Mouse (Mus musculus) kidney, postnatal 10 days (tissue): ENCODE data around the gene Epo.

Experiments
- DNase-seq: peaks from one replicate; pipeline ENCODE4 v3.0.0; 2021; ENCODE audit warnings: mixed read lengths

Gene Epo

DNA sequence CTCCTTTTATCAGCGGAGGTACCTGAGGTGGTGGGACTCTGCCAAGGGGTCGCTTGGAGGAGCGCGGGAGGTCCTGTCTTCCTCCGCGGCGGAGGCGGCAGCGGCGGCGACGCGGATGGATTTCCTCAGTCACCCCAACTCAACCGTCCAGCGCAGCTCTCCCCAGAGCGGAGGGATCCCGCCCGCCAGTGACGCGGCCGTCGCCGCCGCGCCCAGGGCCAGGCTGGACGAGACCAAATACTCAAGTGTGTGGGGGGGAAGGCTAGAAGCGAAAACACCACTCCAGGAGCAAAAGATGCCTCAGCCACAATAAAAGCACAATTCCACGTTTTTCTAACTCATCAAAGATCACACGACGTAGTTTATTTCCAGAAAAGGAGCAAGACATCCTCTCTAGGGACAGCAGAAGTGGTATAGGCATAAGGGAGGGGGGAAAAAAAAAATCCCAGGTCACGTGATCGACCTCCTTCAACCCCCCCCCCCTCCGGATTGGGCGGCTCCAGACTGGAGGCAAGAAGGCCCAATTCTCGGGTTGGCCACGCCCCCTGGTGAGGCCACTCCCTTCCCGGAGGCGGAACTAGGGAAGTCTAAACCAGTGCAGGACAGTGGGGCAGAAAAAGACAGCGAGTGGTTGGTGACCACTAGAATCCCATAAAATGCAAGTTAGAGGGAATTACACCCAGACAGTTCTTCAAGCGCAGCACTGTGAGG, at the start of gene Epo, which contains the start of gene Gnb2:
Gene Epo, minus strand, starts transcription at position 126 of the 711 bp plus-strand sequence.
Gene Gnb2, minus strand, starts transcription at position 394 of the 711 bp plus-strand sequence.
- DNase-seq, result peak; percentile 100

GRCm38 (mm10) chr5:137582702-137583101, 49.7 kb upstream of the Epo start:
- no peak for DNase-seq

DNA sequence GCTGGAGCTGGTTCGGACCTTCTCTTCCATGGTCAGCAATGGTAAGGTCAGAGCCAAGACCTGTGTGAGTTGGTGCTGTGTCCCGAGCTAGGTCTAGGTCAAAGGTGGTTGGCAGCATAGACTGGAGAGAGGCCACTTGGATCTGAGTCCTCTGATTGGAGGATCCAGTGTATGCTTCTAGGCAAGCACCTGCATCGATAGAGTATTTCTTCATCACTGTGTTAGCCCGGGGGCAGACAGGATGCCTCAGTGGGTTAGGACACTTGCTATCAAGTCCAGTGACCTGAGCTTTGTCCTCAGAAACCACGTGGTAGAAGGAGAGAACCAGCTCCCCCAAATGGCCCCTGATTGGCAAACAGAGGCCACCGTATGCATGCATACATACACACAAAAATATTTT, 47.2 kb upstream of the Epo start:
- DNase-seq, result no peak

GRCm38 (mm10) chr5:137574470-137574901, 41.4 kb upstream of the Epo start:
- peak; percentile 55 for DNase-seq

DNA sequence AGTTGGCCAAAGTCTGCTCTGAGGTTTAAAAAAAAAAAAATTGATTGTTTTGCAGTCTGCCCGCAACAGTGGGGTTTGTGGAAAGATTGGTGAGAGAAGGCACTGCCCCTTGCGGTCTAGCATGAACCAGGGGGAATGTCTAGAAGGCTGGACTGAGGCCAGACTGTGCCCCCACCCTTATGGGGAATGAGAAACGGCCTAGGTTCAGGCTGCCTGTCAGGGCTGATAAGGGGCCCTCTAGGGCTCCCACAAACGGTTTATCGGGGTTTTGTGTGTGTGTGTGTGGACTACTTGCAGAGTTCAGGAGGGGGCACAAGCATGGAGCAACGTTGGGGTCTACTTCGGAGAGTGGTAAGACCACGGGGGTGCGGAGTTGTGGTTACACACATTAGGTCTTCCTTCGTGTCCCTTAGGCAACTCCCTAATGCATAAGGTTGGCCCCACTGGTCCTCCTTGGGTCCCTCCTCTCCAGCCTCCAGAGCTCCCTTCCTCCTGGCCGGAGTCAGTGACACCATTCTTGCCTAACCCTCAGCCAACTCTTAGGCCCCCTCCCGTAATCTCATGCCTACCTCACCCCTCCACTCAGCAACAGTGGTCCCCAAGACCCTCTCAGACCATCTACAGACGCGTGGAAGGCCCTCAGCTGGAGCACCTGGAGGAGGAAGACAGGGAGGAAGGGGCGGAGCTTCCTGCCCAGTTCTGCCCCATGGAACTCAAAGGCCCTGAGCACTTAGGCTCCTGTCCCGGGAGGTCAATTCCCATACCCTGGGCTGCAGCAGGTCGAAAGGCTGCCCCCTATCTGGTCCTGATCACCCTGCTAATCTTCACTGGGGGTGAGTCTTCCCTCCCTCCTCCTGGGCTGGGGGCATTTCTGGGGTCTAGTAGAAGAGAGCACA, 37.9 kb upstream of the Epo start:
- DNase-seq, result no peak

- DNase-seq, result no peak
These were observed 37.1 kb upstream of the Epo start for GRCm38 (mm10) chr5:137570181-137570580.

DNA sequence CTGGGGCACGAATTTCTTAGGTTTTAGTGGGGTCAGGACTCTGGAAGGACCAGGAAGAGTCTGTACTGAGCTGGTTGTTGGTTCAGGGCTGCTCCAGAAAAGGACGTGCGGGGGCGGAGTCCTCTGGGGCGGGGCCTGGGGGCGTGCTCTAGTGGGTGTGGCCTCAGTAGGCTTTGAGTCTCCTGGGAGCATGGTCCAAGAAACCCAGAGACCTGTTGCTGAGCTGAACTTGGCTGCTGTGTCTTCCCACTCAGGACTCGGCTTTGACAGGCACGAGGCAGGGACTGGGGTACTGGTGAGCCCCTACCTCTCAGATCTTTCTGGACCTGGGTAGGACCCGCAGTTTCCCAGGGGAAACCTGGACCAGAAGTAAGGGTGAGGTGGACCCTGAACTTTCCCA, 36.6 kb upstream of the Epo start, which contains the start of gene Tfr2:
Gene Tfr2, plus strand, starts transcription at position 176 of the 400 bp plus-strand sequence.
- peak; percentile 54 for DNase-seq

DNA sequence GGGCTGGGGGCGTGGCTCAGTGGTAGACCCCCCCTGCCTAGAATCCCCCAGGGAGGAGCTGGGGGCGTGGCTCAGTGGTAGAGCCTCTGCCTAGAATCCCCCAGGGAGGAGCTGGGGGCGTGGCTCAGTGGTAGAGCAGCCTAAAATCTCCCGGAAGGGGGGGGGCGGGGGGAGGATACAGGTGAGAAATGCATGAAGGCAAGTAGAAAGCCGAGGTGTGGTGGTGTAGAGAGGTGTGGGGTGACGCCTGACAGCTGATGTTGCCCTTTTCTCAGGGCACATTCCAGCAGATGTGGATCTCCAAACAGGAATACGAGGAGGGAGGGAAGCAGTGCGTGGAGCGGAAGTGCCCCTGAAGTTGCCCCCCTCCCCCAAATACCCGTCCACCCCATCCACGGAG, 36.0 kb upstream of the Epo start:
- no peak for DNase-seq

DNA sequence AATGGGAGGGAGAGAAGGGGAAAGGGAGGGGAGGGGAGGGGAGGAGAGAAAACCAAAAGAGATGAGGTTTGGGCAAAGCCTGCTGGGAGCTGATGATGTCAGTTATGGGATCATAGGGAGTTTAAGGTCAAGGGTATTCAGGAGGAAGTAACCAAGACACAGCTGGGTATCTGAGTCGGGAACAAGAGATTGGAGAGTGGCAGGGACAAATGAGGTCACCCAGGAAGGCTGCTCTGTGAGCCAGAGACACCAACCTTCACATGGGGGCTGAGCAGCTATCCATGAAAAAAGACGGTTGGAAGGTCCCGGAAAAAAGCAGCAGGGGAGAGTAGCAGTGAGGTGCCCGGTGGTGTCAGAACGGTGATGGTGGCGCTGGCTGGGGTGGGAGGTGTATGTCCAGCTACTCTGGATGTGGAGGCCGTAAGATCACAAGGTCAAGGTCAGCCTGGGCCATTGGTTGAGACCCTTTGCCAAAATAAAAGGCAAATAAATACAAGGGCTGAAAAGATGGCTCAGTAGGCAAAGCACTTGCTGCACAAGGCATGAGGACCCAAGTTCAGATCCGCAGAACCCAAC, 35.3 kb upstream of the Epo start:
- no peak for DNase-seq

- no peak for DNase-seq
These were observed 33.4 kb upstream of the Epo start for GRCm38 (mm10) chr5:137566416-137566815.

DNA sequence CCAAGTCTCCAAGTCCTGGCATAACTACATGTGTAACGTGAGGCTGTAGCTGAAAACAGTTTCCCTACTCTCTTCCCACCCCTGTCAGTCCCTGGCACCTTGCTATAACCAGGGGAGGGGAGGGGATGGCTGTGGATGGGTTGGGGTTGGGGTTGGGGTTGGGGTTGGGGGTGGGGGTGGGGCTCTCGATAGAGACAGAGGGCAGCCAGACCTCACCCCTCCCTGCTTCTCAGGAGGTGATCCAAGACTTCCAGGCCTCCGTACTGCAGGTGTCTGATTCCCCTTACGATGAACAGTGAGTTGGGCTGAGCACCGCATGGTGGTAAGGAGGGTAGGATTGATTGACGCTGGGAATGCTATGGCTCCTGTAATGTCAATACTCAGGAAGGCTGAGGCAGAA, 32.7 kb upstream of the Epo start:
- DNase-seq, result no peak

DNA sequence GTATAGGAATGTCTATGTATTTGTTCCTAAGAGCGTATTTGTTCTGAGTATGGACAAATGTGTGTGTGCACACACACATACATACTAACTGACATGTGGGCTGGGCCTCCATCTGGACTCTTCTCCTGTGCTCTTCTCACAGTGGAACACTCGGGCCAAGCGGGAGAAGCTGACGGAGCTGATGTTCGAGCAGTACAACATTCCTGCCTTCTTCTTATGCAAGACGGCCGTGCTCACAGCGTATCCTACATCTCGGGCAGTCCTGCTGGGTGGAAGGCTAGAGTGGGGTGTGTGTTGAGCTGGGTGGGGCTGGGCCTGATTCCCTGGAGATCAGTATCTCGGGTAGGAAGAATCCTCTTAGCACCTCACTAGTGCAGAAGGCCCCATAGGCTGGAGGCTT, 29.9 kb upstream of the Epo start:
- DNase-seq, result no peak

- no peak for DNase-seq
These were observed 28.5 kb upstream of the Epo start for GRCm38 (mm10) chr5:137561556-137561955.

- no peak for DNase-seq
These were observed 20.9 kb upstream of the Epo start for GRCm38 (mm10) chr5:137553898-137554297.

DNA sequence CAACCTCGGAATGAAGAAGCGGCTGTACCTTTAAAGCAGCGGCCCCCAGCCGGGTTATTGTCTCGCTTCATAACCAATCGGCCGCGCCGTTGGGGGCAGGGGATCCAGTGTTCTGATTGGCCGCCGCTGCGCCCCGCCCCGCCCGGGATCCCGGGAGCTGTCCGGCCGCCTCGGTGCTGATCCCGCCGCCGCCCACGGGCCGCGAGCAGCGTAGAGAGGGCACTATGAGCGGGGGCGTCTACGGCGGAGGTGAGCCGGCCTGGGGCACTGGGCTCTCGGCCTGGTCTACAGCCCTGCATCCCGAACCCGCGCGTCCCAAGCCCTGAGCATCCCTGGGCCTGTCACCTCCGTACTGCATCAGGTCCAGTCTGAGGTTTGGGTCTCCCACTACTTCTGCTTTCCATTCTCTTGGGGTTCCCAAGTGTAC, 20.4 kb upstream of the Epo start, which contains the start of gene Actl6b:
Gene Actl6b, plus strand, starts transcription at position 107 of the 427 bp plus-strand sequence.
- peak; percentile 88 for DNase-seq

GRCm38 (mm10) chr5:137553000-137553399, 20.0 kb upstream of the Epo start:
- DNase-seq, result no peak

- DNase-seq, result no peak
These were observed 18.1 kb upstream of the Epo start for GRCm38 (mm10) chr5:137551119-137551518.

DNA sequence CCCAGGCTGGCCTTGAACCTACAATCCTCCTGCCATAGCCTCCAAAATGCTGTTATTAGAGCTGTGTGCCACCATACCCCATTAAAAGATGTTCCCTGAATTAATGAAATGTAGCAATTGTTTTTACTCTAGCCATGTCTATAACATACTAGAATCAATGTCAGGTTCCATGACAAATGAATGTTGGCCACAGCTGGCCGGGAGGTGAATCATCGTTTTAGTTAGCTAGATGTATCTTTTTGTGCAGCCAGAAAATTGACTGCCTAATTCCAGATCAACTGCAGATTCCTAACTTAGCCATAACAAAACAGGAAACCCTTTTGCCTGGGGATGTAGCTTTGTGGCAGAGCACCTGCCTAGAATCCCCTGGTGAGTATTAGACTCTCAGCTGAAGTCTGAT, 16.8 kb upstream of the Epo start:
- DNase-seq, result no peak

GRCm38 (mm10) chr5:137545596-137545995, 12.6 kb upstream of the Epo start:
- no peak for DNase-seq

- no peak for DNase-seq
These were observed 11.9 kb upstream of the Epo start for GRCm38 (mm10) chr5:137544926-137545325.

GRCm38 (mm10) chr5:137541768-137542540, 8.9 kb upstream of the Epo start:
- peak; percentile 5 for DNase-seq

DNA sequence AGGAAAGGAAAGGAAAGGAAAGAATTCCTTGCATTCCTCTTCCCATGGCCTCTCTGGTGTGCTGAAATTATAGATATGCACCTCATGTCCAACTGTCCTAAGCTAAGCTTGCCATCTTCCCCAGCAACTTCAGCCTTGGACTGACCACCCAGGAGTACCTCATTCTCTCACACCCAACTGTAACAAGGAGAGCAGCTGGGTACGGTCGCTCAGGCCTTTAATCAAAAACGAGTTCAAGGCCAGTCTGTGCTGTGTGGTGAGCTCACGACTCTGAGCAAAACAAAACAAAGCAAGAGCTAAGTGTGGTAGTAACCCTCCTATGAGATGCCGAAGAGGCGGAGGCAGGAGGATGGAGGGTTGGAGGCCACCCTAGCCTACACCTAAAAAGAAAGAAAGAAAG, 7.9 kb upstream of the Epo start:
- peak; percentile 1 for DNase-seq
